ENCODE assay signal across 24 mouse cellular contexts in genomic region chr4:129418321-129418720, GRCm38 (mm10). TPM values are rescaled to one million over a fixed set of nuclear protein-coding genes. Genes with fewer than 3 reads are reported as not detected.
DNase-seq lines count a peak whose midpoint lies in the region; ATAC-seq and TF ChIP-seq lines count a peak whose summit lies in the region.
"Had no signal": no experiment of that assay in that cellular context is flagged by ENCODE, and none has a peak within 500 bp of the region (broad histone marks: within the 10 kb centered on the region; RNA-seq: fewer than 3 reads in every experiment).

No protein-coding gene starts in this region.

- TF ChIP-seq CTCF in hindbrain, postnatal 0 days (IDR thresholded peaks at IDR 0.05; ENCODE audit: low read depth), result 0 out of 2 replicates have a peak, but pooled peaks have one; percentile 18
- TF ChIP-seq CTCF in lung, embryonic 14.5 days (IDR thresholded peaks at IDR 0.05; ENCODE audit: low read depth), result 0 out of 2 replicates have a peak, but pooled peaks have one; percentile 18
- peak; percentile 16; the same call in 1 of the 2 replicates for TF ChIP-seq CTCF in G1E (IDR thresholded peaks at IDR 0.05; ENCODE audit: low read depth, low read length)

- H3K27ac ChIP-seq in hindbrain, postnatal 0 days, result no peak overlapping the region
- no peak overlapping the region for H3K27ac ChIP-seq in hindbrain, embryonic 13.5 days
- H3K27ac ChIP-seq in lung, embryonic 14.5 days (ENCODE audit: low read depth), result no peak overlapping the region
- H3K27ac ChIP-seq: embryonic facial prominence, embryonic 10.5 days; forebrain, embryonic 13.5 days; heart, adult 2 months; heart, embryonic 15.5 days; hindbrain, embryonic 10.5 days; hindbrain, embryonic 15.5 days had no signal

- no peaks in the 10 kb centered on the region for H3K4me1 ChIP-seq in hindbrain, postnatal 0 days (ENCODE audit: insufficient read depth, low read length)
- H3K4me1 ChIP-seq in hindbrain, embryonic 13.5 days (replicated peaks), result no peaks in the 10 kb centered on the region
- H3K4me1 ChIP-seq in lung, embryonic 14.5 days (ENCODE audit: insufficient read depth), result no peaks in the 10 kb centered on the region
- peaks cover 25% of the 10 kb centered on the region for H3K4me1 ChIP-seq in G1E (ENCODE audit: insufficient read depth, low read depth, low read length)
- H3K4me1 ChIP-seq: embryonic facial prominence, embryonic 10.5 days; forebrain, embryonic 13.5 days; hindbrain, embryonic 10.5 days; hindbrain, embryonic 15.5 days had no signal

- no peak overlapping the region for H3K9ac ChIP-seq in hindbrain, postnatal 0 days (replicated peaks; ENCODE audit: low read length)
- no peak overlapping the region for H3K9ac ChIP-seq in hindbrain, embryonic 13.5 days
- H3K9ac ChIP-seq in lung, embryonic 14.5 days, result no peak overlapping the region
- H3K9ac ChIP-seq: forebrain, embryonic 13.5 days; forebrain, postnatal 0 days; heart, embryonic 15.5 days; hindbrain, embryonic 15.5 days had no signal

- intact Hi-C loops in left cerebral cortex, postnatal 10 days (cut with DNase I), result no loop called here

- WGBS in hindbrain, postnatal 0 days, result 77% methylated on average over 5 of the region's 5 CpGs
- 79% methylated on average over 5 of the region's 5 CpGs for WGBS in hindbrain, embryonic 13.5 days
- WGBS in lung, embryonic 14.5 days, result 68% methylated on average over 5 of the region's 5 CpGs

- no peaks in the 10 kb centered on the region for H3K27me3 ChIP-seq in hindbrain, postnatal 0 days (ENCODE audit: insufficient read depth, low read length)
- H3K27me3 ChIP-seq in hindbrain, embryonic 13.5 days, result no peaks in the 10 kb centered on the region
- H3K27me3 ChIP-seq in lung, embryonic 14.5 days (ENCODE audit: insufficient read depth, low read length), result no peaks in the 10 kb centered on the region
- H3K27me3 ChIP-seq in G1E (ENCODE audit: insufficient read depth, low read length), result peaks cover 4% of the 10 kb centered on the region; the same call in 1 of the 2 replicates
- H3K27me3 ChIP-seq: forebrain, embryonic 13.5 days; heart, embryonic 15.5 days; hindbrain, embryonic 15.5 days had no signal

- H3K4me2 ChIP-seq in hindbrain, postnatal 0 days (ENCODE audit: low read depth, low read length), result no peak overlapping the region
- no peak overlapping the region for H3K4me2 ChIP-seq in hindbrain, embryonic 13.5 days
- no peak overlapping the region for H3K4me2 ChIP-seq in lung, embryonic 14.5 days
- H3K4me2 ChIP-seq: forebrain, embryonic 13.5 days; heart, embryonic 11.5 days; heart, embryonic 15.5 days; hindbrain, embryonic 15.5 days had no signal

- no peak for DNase-seq in hindbrain, postnatal 0 days (ENCODE audit: low spot score)
- no peak for DNase-seq in lung, embryonic 14.5 days
- no peak for DNase-seq in lung, postnatal 14 days
- DNase-seq in G1E (ENCODE audit: low spot score), result no peak
- DNase-seq in ZHBTc4 (ENCODE audit: low read depth, low spot score), result peak; percentile 64
- no peak for DNase-seq in left cerebral cortex, postnatal 10 days (ENCODE audit: extremely low spot score in 1 of 2, low spot score in 2 of 2)
- DNase-seq in adrenal gland, adult 18-20 months (ENCODE audit: low spot score in 2 of 2), result no peak
- DNase-seq: adrenal gland, postnatal 14 days; cerebellum, adult 11-12 months; cerebellum, postnatal 10 days; forebrain, postnatal 0 days; gastrocnemius, postnatal 14 days; heart, adult 2 months; heart, postnatal 14 days had no signal

- no peak overlapping the region for H3K4me3 ChIP-seq in hindbrain, postnatal 0 days (ENCODE audit: low read length)
- H3K4me3 ChIP-seq in hindbrain, embryonic 13.5 days, result no peak overlapping the region
- H3K4me3 ChIP-seq in lung, embryonic 14.5 days (ENCODE audit: low read depth, low read length), result no peak overlapping the region
- H3K4me3 ChIP-seq in G1E (ENCODE audit: low read depth, low read length), result no peak overlapping the region
- H3K4me3 ChIP-seq: embryonic facial prominence, embryonic 10.5 days; forebrain, embryonic 13.5 days; heart, adult 2 months; heart, embryonic 15.5 days; hindbrain, embryonic 10.5 days; hindbrain, embryonic 15.5 days had no signal

- no peaks in the 10 kb centered on the region for H3K9me3 ChIP-seq in hindbrain, postnatal 0 days (ENCODE audit: low read length)
- H3K9me3 ChIP-seq in hindbrain, embryonic 13.5 days, result no peaks in the 10 kb centered on the region
- no peaks in the 10 kb centered on the region for H3K9me3 ChIP-seq in lung, embryonic 14.5 days (ENCODE audit: low read depth, low read length)
- peaks cover 4% of the 10 kb centered on the region; the same call in 1 of the 2 replicates for H3K9me3 ChIP-seq in G1E (replicated peaks)
- H3K9me3 ChIP-seq: embryonic facial prominence, embryonic 10.5 days; forebrain, embryonic 13.5 days; heart, embryonic 15.5 days; hindbrain, embryonic 15.5 days had no signal

- no peaks in the 10 kb centered on the region for H3K36me3 ChIP-seq in hindbrain, postnatal 0 days (ENCODE audit: insufficient read depth, low read length)
- no peaks in the 10 kb centered on the region for H3K36me3 ChIP-seq in hindbrain, embryonic 13.5 days
- H3K36me3 ChIP-seq in lung, embryonic 14.5 days (ENCODE audit: insufficient read depth), result no peaks in the 10 kb centered on the region
- H3K36me3 ChIP-seq in G1E (replicated peaks), result no peaks in the 10 kb centered on the region
- H3K36me3 ChIP-seq: embryonic facial prominence, embryonic 10.5 days; heart, embryonic 15.5 days; hindbrain, embryonic 10.5 days; hindbrain, embryonic 15.5 days had no signal

- no peak for ATAC-seq in hindbrain, postnatal 0 days
- no peak for ATAC-seq in hindbrain, embryonic 13.5 days (ENCODE audit: low FRiP score)
- ATAC-seq in lung, embryonic 14.5 days (ENCODE audit: insufficient read depth), result no peak
- ATAC-seq in G1E (ENCODE audit: extremely low read depth, insufficient number of reproducible peaks, low FRiP score, poor library complexity, severe bottlenecking), result no peak
- ATAC-seq: forebrain, embryonic 13.5 days; forebrain, postnatal 0 days; inflammation-experienced regulatory T-cells, adult 6 months had no signal

RNA-seq across cellular contexts. Expression of gene Zbtb8b, which starts 22.3 kb away (rescaled TPM):
- 9.7 and 15.3 TPM in 2 replicates for total RNA-seq in hindbrain, postnatal 0 days (2014; rRNA removed)
- polyA plus RNA-seq in hindbrain, postnatal 0 days (2015; fragmentation: Nextera tagmentation; extraction: Ambion mirVana), result 11.3 and 12.9 TPM in 2 replicates
- polyA plus RNA-seq in hindbrain, embryonic 13.5 days (2015; fragmentation: Nextera tagmentation; extraction: Ambion mirVana), result 13.6 and 13.9 TPM in 2 replicates
- polyA plus RNA-seq in lung, embryonic 14.5 days (2014; fragmentation: Nextera tagmentation; extraction: Ambion mirVana), result 1.3 and 2.8 TPM in 2 replicates
- total RNA-seq in G1E (2014; fragmentation: Nextera tagmentation), result not detected in 2 replicates
- total RNA-seq in G1E (2017), result 0.06 and 0.16 TPM in 2 replicates
- polyA plus RNA-seq in G1E (2012), result not detected in 2 replicates
- total RNA-seq in left cerebral cortex, postnatal 10 days (2021), result 1 to 10 TPM; 4.6 to 4.7 TPM
- under 1 TPM; 0.13 to 0.45 TPM for total RNA-seq in adrenal gland, adult 18-20 months (2021)
- total RNA-seq: gastrocnemius, adult 18-20 months; gastrocnemius, postnatal 14 days had no signal
- polyA plus RNA-seq: C2C12; inflammation-experienced regulatory T-cells, adult 6 months had no signal

RNA-seq across cellular contexts. Expression of gene Zbtb8a, which starts 40.4 kb away (rescaled TPM):
- 26.9 and 29.6 TPM in 2 replicates for total RNA-seq in hindbrain, postnatal 0 days (2014; rRNA removed)
- 14.9 and 15.3 TPM in 2 replicates for polyA plus RNA-seq in hindbrain, postnatal 0 days (2015; fragmentation: Nextera tagmentation; extraction: Ambion mirVana)
- polyA plus RNA-seq in hindbrain, embryonic 13.5 days (2015; fragmentation: Nextera tagmentation; extraction: Ambion mirVana), result 18.9 and 20.7 TPM in 2 replicates
- polyA plus RNA-seq in lung, embryonic 14.5 days (2014; fragmentation: Nextera tagmentation; extraction: Ambion mirVana), result 14.7 and 16.2 TPM in 2 replicates
- not detected in 2 replicates for total RNA-seq in G1E (2014; fragmentation: Nextera tagmentation)
- 0.64 and 0.87 TPM in 2 replicates for total RNA-seq in G1E (2017)
- polyA plus RNA-seq in G1E (2012), result 0.14 and 0.17 TPM in 2 replicates
- 1 to 10 TPM; 7.6 to 8.5 TPM for total RNA-seq in left cerebral cortex, postnatal 10 days (2021)
- 1 to 10 TPM; 2.7 to 3.7 TPM for total RNA-seq in adrenal gland, adult 18-20 months (2021)

RNA-seq across cellular contexts. Expression of gene Bsdc1, which starts 43.1 kb away (rescaled TPM):
- 55.2 and 60.6 TPM in 2 replicates for total RNA-seq in hindbrain, postnatal 0 days (2014; rRNA removed)
- polyA plus RNA-seq in hindbrain, postnatal 0 days (2015; fragmentation: Nextera tagmentation; extraction: Ambion mirVana), result 25.3 and 27.1 TPM in 2 replicates
- polyA plus RNA-seq in hindbrain, embryonic 13.5 days (2015; fragmentation: Nextera tagmentation; extraction: Ambion mirVana), result 34.9 and 36.2 TPM in 2 replicates
- 20.5 and 20.9 TPM in 2 replicates for polyA plus RNA-seq in lung, embryonic 14.5 days (2014; fragmentation: Nextera tagmentation; extraction: Ambion mirVana)
- total RNA-seq in G1E (2014; fragmentation: Nextera tagmentation) (25.0 and 91.3 TPM in 2 replicates), G1E (2017) (28.4 and 29.1 TPM in 2 replicates)
- 25.7 and 34.8 TPM in 2 replicates for polyA plus RNA-seq in G1E (2012)
- 10 to 100 TPM; 40.8 to 46.6 TPM for total RNA-seq in left cerebral cortex, postnatal 10 days (2021)
- total RNA-seq in adrenal gland, adult 18-20 months (2021), result 10 to 100 TPM; 56.8 to 71.5 TPM
